Mouse (Mus musculus) heart, embryonic 15.5 days (tissue): ENCODE measurements around the gene Prrx1. TPM values are rescaled to one million over a fixed set of nuclear protein-coding genes. Genes with fewer than 3 reads are reported as not detected.

Experiments used
- ATAC-seq: fragments of 200-750 bp; cut with Nextera tagmentation; replicated peaks from 2 replicates; pipeline ENCODE4 v1.8.0; 2017; ENCODE audit warnings: low read depth, moderate TSS enrichment; ENCODE audit not compliant: insufficient number of reproducible peaks, insufficient read depth, low FRiP score
- H3K27ac ChIP-seq: fragments of 300-500 bp; sonication (generic); 2 replicates; pipeline ENCODE4 v1.5.1; 2015; ENCODE audit warnings: mild to moderate bottlenecking, inconsistent platforms
- H3K27me3 ChIP-seq: fragments of 300-500 bp; sonication (generic); 2 replicates; pipeline ENCODE4 v1.6.1; 2015; ENCODE audit warnings: inconsistent platforms
- H3K36me3 ChIP-seq: fragments of 300-500 bp; sonication (generic); 2 replicates; pipeline ENCODE4 v1.6.1; 2015; ENCODE audit warnings: mild to moderate bottlenecking, inconsistent platforms
- H3K4me1 ChIP-seq: fragments of 300-500 bp; sonication (generic); replicated peaks from 2 replicates; pipeline ENCODE4 v1.6.1; 2015; ENCODE audit warnings: inconsistent platforms
- H3K4me2 ChIP-seq: fragments of 300-500 bp; sonication (generic); 2 replicates; pipeline ENCODE4 v1.6.1; 2015; ENCODE audit warnings: inconsistent platforms, mild to moderate bottlenecking, moderate library complexity
- H3K4me3 ChIP-seq: fragments of 300-500 bp; sonication (generic); 2 replicates; pipeline ENCODE4 v1.5.1; 2015; ENCODE audit warnings: mild to moderate bottlenecking, inconsistent platforms
- H3K9ac ChIP-seq: fragments of 300-500 bp; sonication (generic); 2 replicates; pipeline ENCODE4 v1.6.1; 2015; ENCODE audit warnings: mild to moderate bottlenecking, inconsistent platforms
- H3K9me3 ChIP-seq: fragments of 300-500 bp; sonication (generic); replicated peaks from 2 replicates; pipeline ENCODE4 v1.6.1; 2016; ENCODE audit warnings: inconsistent platforms
- whole genome bisulfite sequencing: fragments of 180-500 bp; shearing (Covaris S2); methylation state at CpG from one replicate; pipeline ENCODE4 v1.1.7; 2015; ENCODE audit warnings: mixed read lengths; 5-methylcytosine and 5-hydroxymethylcytosine counted together
- polyA plus RNA-seq: library from polyadenylated mRNA; unstranded; fragments of >200 nt; fragmentation: Nextera tagmentation; extraction: Ambion mirVana; gene quantifications from 2 replicates; pipeline ENCODE4 v1.2.1, GENCODE M21; 2015

The Prrx1 gene
- polyA plus RNA-seq = 10.8 and 13.7 TPM in 2 replicates

DNA sequence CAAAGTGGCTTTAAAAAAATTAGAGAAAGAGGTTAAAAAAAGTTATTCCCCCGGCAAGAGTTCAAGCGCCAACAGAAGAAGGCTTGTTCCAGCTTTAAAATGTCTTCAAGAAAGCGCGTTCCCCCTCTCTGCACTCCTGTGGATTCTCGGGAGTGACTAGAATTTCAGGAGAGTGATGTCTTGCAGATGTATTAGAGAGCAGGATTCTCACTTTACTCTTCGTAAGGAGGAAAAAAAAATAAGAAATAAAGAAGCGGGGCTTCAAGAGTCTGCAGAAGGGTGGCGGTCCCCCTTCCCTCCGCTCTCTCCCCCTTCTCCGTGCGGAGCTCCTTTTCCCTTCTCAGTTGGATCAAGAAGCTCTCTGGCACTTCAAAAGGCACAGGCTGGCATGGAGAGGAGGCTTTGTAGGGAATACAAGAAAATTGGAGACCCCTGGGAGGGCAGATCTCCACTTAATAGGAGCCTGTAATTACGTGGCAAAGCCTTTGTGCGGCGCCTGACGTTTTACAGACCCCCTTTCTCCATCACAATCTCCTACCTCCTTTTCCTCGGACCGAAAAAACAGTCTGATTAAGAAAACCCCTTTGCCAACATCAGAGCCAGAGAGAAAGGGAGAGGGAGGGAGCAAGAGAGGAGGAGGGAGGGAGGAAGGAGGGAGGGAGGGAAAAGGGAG lies at the start of gene Prrx1:
Gene Prrx1, minus strand, starts transcription at position 610 of the 673 bp plus-strand sequence.
- Histone ChIP-seq H3K4me1 (peaks cover 33% of the 10 kb centered on the region), H3K27ac (peak within 1 kb of the TSS; percentile 77), H3K9ac (peak within 1 kb of the TSS; percentile 73), H3K27me3 (peaks cover 54% of the 10 kb centered on the region), H3K9me3 (no peaks in the 10 kb centered on the region), H3K4me3 (peak within 1 kb of the TSS; percentile 74), H3K4me2 (peak within 1 kb of the TSS; percentile 94), H3K36me3 (no peaks in the 10 kb centered on the region)
- no peak for ATAC-seq
- WGBS = under 1% methylated on average over 17 of the region's 17 CpGs

DNA sequence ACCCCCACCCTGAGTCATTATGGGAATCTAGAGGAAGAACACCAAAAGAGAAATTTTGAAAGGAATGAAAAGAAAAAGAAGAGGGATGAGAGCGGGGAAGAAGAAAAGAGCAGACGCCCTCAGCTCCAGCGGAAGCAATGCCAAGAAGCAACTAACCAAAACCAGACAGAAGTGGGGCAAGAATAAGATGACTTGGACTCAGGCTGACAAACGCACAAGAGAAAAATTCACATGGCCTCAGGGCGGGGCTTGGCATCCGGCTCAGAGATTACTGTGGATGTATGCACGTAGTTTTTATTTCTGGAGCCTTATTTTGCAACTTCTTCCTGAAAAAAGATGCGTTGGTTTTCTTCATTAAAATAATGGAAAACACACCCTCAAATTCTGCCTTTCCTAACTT lies 48.7 kb upstream of the Prrx1 start:
- WGBS = 60% methylated on average over 8 of the region's 8 CpGs
- Histone ChIP-seq H3K36me3 (no peaks in the 10 kb centered on the region), H3K27me3 (no peaks in the 10 kb centered on the region), H3K9ac (no peak overlapping the region), H3K4me1 (peaks cover 23% of the 10 kb centered on the region), H3K4me3 (no peak overlapping the region), H3K27ac (peak overlapping the region; percentile 73), H3K4me2 (no peak overlapping the region), H3K9me3 (no peaks in the 10 kb centered on the region)
- no peak for ATAC-seq

- Histone ChIP-seq H3K4me3 (no peak overlapping the region), H3K4me2 (peak overlapping the region; percentile 24; the same call in 1 of the 2 replicates), H3K9me3 (no peaks in the 10 kb centered on the region), H3K27ac (peak overlapping the region; percentile 43; the same call in 1 of the 2 replicates), H3K9ac (no peak overlapping the region), H3K4me1 (peaks cover 23% of the 10 kb centered on the region), H3K27me3 (no peaks in the 10 kb centered on the region), H3K36me3 (no peaks in the 10 kb centered on the region)
- ATAC-seq = 0 out of 2 replicates have a peak, but pooled peaks have one; percentile 35
- WGBS = 37% methylated on average over 5 of the region's 5 CpGs
Observed at GRCm38 (mm10) chr1:163361376-163361775, 47.9 kb upstream of the Prrx1 start.

DNA sequence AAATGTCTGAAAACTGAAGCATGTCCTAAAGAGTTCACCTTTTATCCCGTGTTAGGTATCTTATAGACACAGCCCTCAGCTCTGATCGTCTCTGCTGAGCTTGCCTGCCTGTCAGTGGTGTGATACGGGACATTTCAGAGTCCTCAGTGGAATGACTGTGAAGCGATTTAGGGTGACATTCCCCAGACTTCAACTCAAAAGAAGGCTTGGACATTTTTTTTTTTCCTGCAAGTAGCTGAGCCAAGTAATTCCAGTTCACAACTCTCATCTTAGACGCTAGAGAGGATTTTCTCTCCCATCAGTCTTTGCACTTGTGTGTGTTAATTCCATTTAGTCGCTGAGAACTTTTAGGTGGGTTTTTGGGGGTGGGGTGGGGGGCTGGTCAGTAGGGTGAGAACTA lies 47.3 kb upstream of the Prrx1 start:
- ATAC-seq = no peak

GRCm38 (mm10) chr1:163359521-163359920 lies 46.0 kb upstream of the Prrx1 start:
- H3K4me2 ChIP-seq = no peak overlapping the region

More for the DNA sequence above, 47.3 kb upstream of the Prrx1 start:
- Histone ChIP-seq H3K4me3 (no peak overlapping the region), H3K27ac (peak overlapping the region; percentile 43), H3K4me1 (peaks cover 23% of the 10 kb centered on the region), H3K9me3 (no peaks in the 10 kb centered on the region), H3K27me3 (no peaks in the 10 kb centered on the region), H3K4me2 (peak overlapping the region; percentile 24; the same call in 1 of the 2 replicates), H3K36me3 (no peaks in the 10 kb centered on the region), H3K9ac (no peak overlapping the region)
- WGBS = 23% methylated on average over 6 of the region's 6 CpGs

GRCm38 (mm10) chr1:163358165-163358564 lies 44.7 kb upstream of the Prrx1 start:
- Histone ChIP-seq H3K36me3 (no peaks in the 10 kb centered on the region), H3K4me2 (no peak overlapping the region), H3K9me3 (no peaks in the 10 kb centered on the region), H3K27ac (no peak overlapping the region), H3K4me1 (peaks cover 14% of the 10 kb centered on the region), H3K9ac (no peak overlapping the region), H3K4me3 (no peak overlapping the region), H3K27me3 (no peaks in the 10 kb centered on the region)
- ATAC-seq = no peak
- WGBS = 58% methylated on average over 7 of the region's 7 CpGs

More at GRCm38 (mm10) chr1:163359521-163359920, 46.0 kb upstream of the Prrx1 start:
- Histone ChIP-seq H3K27ac (no peak overlapping the region), H3K9me3 (no peaks in the 10 kb centered on the region), H3K9ac (no peak overlapping the region), H3K4me3 (no peak overlapping the region), H3K36me3 (no peaks in the 10 kb centered on the region), H3K4me1 (peaks cover 23% of the 10 kb centered on the region), H3K27me3 (no peaks in the 10 kb centered on the region)
- ATAC-seq = no peak
- 88% methylated on average over 3 of the region's 3 CpGs for WGBS

DNA sequence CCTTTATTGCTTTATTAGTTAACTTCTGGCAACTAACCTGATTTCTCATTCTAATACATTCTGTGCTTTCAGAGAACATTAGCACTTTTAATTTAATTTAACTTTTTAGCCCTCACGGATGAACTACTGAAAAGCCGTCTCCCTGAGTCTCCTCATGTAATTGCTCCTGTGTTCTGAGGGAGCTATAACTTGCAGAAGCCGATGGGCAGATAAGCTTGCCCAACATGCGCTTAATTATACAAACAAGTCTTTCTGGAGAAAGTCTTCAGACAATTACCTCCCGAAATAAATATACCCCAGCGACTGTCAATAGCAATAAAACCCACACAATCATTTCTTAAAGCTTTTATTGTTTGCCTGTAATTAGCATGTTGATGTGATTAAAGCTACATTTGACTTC lies 44.2 kb upstream of the Prrx1 start:
- Histone ChIP-seq H3K4me3 (no peak overlapping the region), H3K36me3 (no peaks in the 10 kb centered on the region), H3K27me3 (no peaks in the 10 kb centered on the region), H3K27ac (no peak overlapping the region), H3K9me3 (no peaks in the 10 kb centered on the region), H3K4me1 (peaks cover 13% of the 10 kb centered on the region), H3K9ac (no peak overlapping the region), H3K4me2 (no peak overlapping the region)
- no peak for ATAC-seq
- 67% methylated on average over 6 of the region's 6 CpGs for WGBS

DNA sequence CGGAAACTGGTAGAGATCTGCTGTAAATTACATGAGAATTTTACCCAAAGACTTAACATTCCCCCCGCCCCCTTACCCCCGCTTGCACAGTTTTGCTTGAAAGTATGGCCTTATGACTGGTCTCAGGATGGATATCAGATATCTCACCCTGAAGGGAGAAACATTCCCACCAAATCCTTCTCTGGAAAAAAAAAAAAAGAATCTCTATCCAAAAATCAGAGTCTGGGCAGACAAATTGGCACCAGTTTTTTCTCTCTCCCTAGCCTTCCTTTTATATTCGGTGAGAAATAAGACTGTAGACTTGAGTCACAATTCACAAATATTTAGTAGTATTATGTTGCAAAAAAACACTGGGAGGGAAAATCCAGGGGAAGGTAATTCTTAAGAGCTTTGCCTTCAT lies 42.7 kb upstream of the Prrx1 start:
- no peaks in the 10 kb centered on the region for H3K9me3 ChIP-seq
- no peaks in the 10 kb centered on the region for H3K27me3 ChIP-seq
- no peaks in the 10 kb centered on the region for H3K36me3 ChIP-seq
- no peak overlapping the region for H3K27ac ChIP-seq
- no peak overlapping the region for H3K9ac ChIP-seq
- no peak overlapping the region for H3K4me2 ChIP-seq
- H3K4me1 ChIP-seq = peaks cover 5% of the 10 kb centered on the region
- H3K4me3 ChIP-seq = no peak overlapping the region
- ATAC-seq = no peak
- 55% methylated on average over 4 of the region's 4 CpGs for WGBS

DNA sequence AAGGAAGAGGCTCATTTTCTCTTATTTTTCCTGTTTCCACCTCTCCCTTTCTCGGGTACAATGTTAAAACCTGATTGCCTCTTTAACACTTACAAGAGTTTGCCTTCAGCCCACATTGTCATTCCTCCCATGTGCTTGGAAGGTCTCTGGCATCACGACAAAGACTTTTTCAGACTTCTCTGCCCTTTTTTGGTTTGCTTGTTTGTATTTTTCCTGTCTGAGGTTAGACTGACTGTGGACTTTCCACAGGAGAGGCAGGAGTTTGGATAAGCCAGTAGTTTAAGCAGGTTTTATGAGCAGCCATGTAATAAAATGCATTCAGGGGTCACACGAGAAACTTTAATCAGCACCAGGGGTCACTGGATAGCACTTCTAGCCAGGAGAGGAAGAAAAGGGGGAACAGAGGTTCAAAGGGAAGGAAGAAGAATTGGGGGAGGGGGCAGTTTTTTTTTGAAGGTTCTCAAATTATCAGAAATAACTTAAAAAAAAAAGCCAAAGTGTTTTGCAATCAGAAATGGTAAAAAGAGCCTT lies 42.2 kb upstream of the Prrx1 start:
- no peak overlapping the region for H3K4me3 ChIP-seq
- H3K36me3 ChIP-seq = no peaks in the 10 kb centered on the region
- no peak for ATAC-seq
- H3K9ac ChIP-seq = no peak overlapping the region
- peaks cover under 1% of the 10 kb centered on the region; the same call in 1 of the 2 replicates for H3K4me1 ChIP-seq
- 43% methylated on average over 3 of the region's 3 CpGs for WGBS
- no peak overlapping the region for H3K4me2 ChIP-seq
- no peaks in the 10 kb centered on the region for H3K9me3 ChIP-seq
- no peaks in the 10 kb centered on the region for H3K27me3 ChIP-seq
- H3K27ac ChIP-seq = no peak overlapping the region

DNA sequence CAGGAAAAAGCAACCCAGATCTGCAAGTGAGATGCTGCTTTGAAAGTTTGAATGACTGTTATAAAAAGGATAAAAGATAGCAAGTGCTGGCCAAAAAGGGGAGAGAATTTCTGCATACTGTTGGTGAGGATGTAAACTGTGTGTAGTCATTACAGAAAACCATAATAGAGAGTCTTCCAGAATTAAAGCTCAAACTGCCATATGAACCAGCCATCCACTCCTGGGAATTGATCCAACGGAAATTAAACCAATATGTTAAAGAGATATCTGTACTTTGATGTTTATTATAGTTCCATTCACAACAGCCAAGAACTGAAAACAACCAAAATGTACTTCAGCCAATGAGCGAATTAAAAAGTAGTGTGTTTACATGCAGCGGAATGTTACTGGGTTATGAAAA lies 37.5 kb upstream of the Prrx1 start:
- Histone ChIP-seq H3K4me3 (no peak overlapping the region), H3K36me3 (no peaks in the 10 kb centered on the region), H3K27me3 (no peaks in the 10 kb centered on the region), H3K9me3 (no peaks in the 10 kb centered on the region), H3K27ac (no peak overlapping the region), H3K4me2 (no peak overlapping the region), H3K4me1 (no peaks in the 10 kb centered on the region), H3K9ac (no peak overlapping the region)
- 81% methylated on average over 3 of the region's 3 CpGs for WGBS
- no peak for ATAC-seq

DNA sequence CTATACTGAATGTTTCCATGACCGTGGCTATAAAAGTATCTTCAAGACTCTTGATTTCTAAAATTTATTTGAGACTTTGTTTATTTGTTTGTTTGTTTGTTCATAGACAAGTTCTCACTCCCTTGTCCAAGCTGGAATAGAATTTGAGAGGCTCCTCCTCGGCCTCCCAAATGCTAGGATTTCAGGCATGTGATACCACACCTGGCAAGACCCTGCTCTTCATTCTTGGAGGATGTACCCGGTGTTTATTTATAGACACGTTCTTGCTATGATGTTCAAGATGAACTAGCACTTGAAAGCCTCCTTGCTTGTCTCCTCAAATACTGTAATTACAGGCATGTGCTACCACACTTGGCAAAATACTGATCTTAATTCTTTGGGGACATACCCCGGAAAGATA lies 32.0 kb upstream of the Prrx1 start:
- H3K9ac ChIP-seq = no peak overlapping the region
- no peaks in the 10 kb centered on the region for H3K9me3 ChIP-seq
- H3K27me3 ChIP-seq = no peaks in the 10 kb centered on the region
- no peak overlapping the region for H3K27ac ChIP-seq
- no peaks in the 10 kb centered on the region for H3K36me3 ChIP-seq
- no peak overlapping the region for H3K4me2 ChIP-seq
- ATAC-seq = no peak
- H3K4me1 ChIP-seq = no peaks in the 10 kb centered on the region
- 70% methylated on average over 5 of the region's 5 CpGs for WGBS
- H3K4me3 ChIP-seq = no peak overlapping the region

DNA sequence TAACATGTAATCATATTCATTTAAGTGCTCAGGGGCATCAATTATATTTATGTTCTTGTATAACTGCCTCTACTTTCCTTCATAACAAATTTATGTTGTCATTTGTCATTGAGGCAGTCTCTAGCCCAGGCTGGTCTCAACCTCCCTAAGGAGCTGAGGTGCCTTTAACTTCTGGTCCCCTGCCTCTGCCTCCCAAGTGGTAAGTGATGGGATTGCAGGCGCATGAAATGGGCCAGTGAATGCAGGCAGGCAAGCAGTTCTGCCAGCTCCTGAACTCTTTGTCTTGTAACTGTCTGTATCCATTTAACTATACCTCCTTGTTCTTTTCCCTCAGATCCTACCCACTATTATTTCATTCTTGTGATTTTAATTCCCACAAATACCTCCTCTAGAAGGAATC lies 31.4 kb upstream of the Prrx1 start:
- H3K4me2 ChIP-seq = no peak overlapping the region
- H3K36me3 ChIP-seq = no peaks in the 10 kb centered on the region
- H3K4me1 ChIP-seq = no peaks in the 10 kb centered on the region
- no peaks in the 10 kb centered on the region for H3K9me3 ChIP-seq
- H3K9ac ChIP-seq = no peak overlapping the region
- 19% methylated on average over 1 of the region's 1 CpGs for WGBS
- no peaks in the 10 kb centered on the region for H3K27me3 ChIP-seq
- no peak overlapping the region for H3K4me3 ChIP-seq
- no peak for ATAC-seq
- no peak overlapping the region for H3K27ac ChIP-seq
